Mouse (Mus musculus): ENCODE measurements at regions not wholly inside any gene's neighbourhood (a gene's known extent, or its start where the extent isn't known, plus 50 kb on each side); places are given as distances from the start of the nearest gene placed in this dataset.

- DNase-seq (ENCODE audit: low spot score), result no peak
- Histone ChIP-seq H3K9me3 (ENCODE audit: low read length) (no peaks in the 10 kb centered on the region), H3K4me2 (ENCODE audit: low read depth, low read length, poor library complexity, severe bottlenecking) (no peak overlapping the region), H3K9ac (replicated peaks; ENCODE audit: low read length, poor library complexity, severe bottlenecking) (no peak overlapping the region), H3K4me3 (ENCODE audit: low read depth, low read length) (no peak overlapping the region), H3K27me3 (ENCODE audit: insufficient read depth, low read length) (no peaks in the 10 kb centered on the region), H3K4me1 (ENCODE audit: insufficient read depth, low read length) (0 out of 2 replicates have a peak, but pooled peaks cover 4% of the 10 kb centered on the region), H3K27ac (ENCODE audit: low read depth, low read length) (no peak overlapping the region), H3K36me3 (ENCODE audit: insufficient read depth, low read length) (no peaks in the 10 kb centered on the region)
- TF ChIP-seq CTCF (IDR thresholded peaks at IDR 0.05), result no peak
- 67% methylated on average over 5 of the region's 5 CpGs for WGBS
- no peak for ATAC-seq (ENCODE audit: low FRiP score)
Observed at GRCm38 (mm10) chr1:75677695-75678094, 131.6 kb downstream of the Slc4a3 start.

- no peak for TF ChIP-seq CTCF (IDR thresholded peaks at IDR 0.05)
- WGBS, result 22% methylated on average over 4 of the region's 4 CpGs
- DNase-seq (ENCODE audit: low spot score), result no peak
- Histone ChIP-seq H3K9me3 (ENCODE audit: low read length) (no peaks in the 10 kb centered on the region), H3K4me3 (ENCODE audit: low read depth, low read length) (no peak overlapping the region), H3K4me1 (ENCODE audit: insufficient read depth, low read length) (0 out of 2 replicates have a peak, but pooled peaks cover 4% of the 10 kb centered on the region), H3K27me3 (ENCODE audit: insufficient read depth, low read length) (no peaks in the 10 kb centered on the region), H3K36me3 (ENCODE audit: insufficient read depth, low read length) (no peaks in the 10 kb centered on the region), H3K9ac (replicated peaks; ENCODE audit: low read length, poor library complexity, severe bottlenecking) (no peak overlapping the region), H3K4me2 (ENCODE audit: low read depth, low read length, poor library complexity, severe bottlenecking) (no peak overlapping the region), H3K27ac (ENCODE audit: low read depth, low read length) (no peak overlapping the region)
- ATAC-seq (ENCODE audit: low FRiP score), result no peak
Observed at GRCm38 (mm10) chr1:75678279-75678678, 132.2 kb downstream of the Slc4a3 start.

DNA sequence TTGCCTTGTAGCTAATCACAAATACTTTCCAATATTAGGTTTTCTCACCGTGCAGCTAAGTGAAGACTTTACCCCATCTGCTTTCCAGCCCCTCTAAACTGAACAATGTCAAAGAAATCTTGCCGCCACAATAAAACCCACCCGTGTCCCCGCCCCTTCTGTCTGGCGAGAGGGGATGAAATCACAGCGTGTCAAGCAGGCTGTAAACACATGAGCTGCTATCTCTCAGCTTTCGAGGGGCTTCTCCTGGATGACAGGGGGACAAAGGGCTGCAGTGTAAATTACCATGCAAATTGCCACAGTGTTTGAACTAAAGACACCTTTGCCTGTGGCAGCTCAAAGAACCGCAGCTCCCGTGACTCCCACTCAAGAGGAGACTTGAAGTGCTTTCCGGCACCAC lies 134.3 kb downstream of the Slc4a3 start:
- Histone ChIP-seq H3K4me2 (ENCODE audit: low read depth, low read length, poor library complexity, severe bottlenecking) (peak overlapping the region; percentile 9; the same call in 1 of the 2 replicates), H3K27ac (ENCODE audit: low read depth, low read length) (no peak overlapping the region), H3K9ac (replicated peaks; ENCODE audit: low read length, poor library complexity, severe bottlenecking) (no peak overlapping the region), H3K9me3 (ENCODE audit: low read length) (no peaks in the 10 kb centered on the region), H3K36me3 (ENCODE audit: insufficient read depth, low read length) (no peaks in the 10 kb centered on the region), H3K4me1 (ENCODE audit: insufficient read depth, low read length) (0 out of 2 replicates have a peak, but pooled peaks cover 4% of the 10 kb centered on the region), H3K27me3 (ENCODE audit: insufficient read depth, low read length) (no peaks in the 10 kb centered on the region), H3K4me3 (ENCODE audit: low read depth, low read length) (no peak overlapping the region)
- DNase-seq (ENCODE audit: low spot score) (no peak), ATAC-seq (ENCODE audit: low FRiP score) (no peak)
- no peak for TF ChIP-seq CTCF (IDR thresholded peaks at IDR 0.05)
- WGBS, result 14% methylated on average over 10 of the region's 10 CpGs

DNA sequence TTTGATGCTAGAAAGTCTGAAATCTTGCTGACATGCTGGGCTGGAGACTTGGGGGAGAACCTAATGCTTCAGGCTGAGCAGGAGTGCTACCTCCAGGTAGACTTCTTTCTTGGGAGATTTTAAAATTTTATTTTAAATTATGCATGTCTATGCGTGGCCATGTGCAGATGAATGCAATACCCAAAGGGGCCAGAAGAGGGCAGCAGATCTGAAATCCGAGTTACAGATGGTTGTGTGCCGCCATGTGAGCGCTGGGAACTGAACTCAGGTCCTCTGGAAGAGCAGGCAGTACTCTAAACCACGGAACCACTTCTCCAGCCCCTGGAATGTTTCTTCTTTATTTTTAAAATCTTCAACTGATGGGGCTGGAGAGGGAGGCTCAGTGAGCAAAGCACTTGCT lies 135.8 kb downstream of the Slc4a3 start:
- H3K4me1 ChIP-seq (ENCODE audit: insufficient read depth, low read length), result 0 out of 2 replicates have a peak, but pooled peaks cover 4% of the 10 kb centered on the region
- peak; percentile 35 for TF ChIP-seq CTCF (IDR thresholded peaks at IDR 0.05)
- no peaks in the 10 kb centered on the region for H3K27me3 ChIP-seq (ENCODE audit: insufficient read depth, low read length)
- H3K36me3 ChIP-seq (ENCODE audit: insufficient read depth, low read length), result no peaks in the 10 kb centered on the region
- H3K4me3 ChIP-seq (ENCODE audit: low read depth, low read length), result no peak overlapping the region
- no peak for ATAC-seq (ENCODE audit: low FRiP score)
- no peak overlapping the region for H3K27ac ChIP-seq (ENCODE audit: low read depth, low read length)
- WGBS, result 91% methylated on average over 5 of the region's 5 CpGs
- no peaks in the 10 kb centered on the region for H3K9me3 ChIP-seq (ENCODE audit: low read length)
- H3K4me2 ChIP-seq (ENCODE audit: low read depth, low read length, poor library complexity, severe bottlenecking), result no peak overlapping the region
- no peak for DNase-seq (ENCODE audit: low spot score)
- H3K9ac ChIP-seq (replicated peaks; ENCODE audit: low read length, poor library complexity, severe bottlenecking), result no peak overlapping the region

- no peak for TF ChIP-seq CTCF (IDR thresholded peaks at IDR 0.05)
- 76% methylated on average over 1 of the region's 1 CpGs for WGBS
- Histone ChIP-seq H3K27me3 (ENCODE audit: insufficient read depth, low read length) (no peaks in the 10 kb centered on the region), H3K9ac (replicated peaks; ENCODE audit: low read length, poor library complexity, severe bottlenecking) (no peak overlapping the region), H3K4me3 (ENCODE audit: low read depth, low read length) (no peak overlapping the region), H3K4me1 (ENCODE audit: insufficient read depth, low read length) (no peaks in the 10 kb centered on the region), H3K4me2 (ENCODE audit: low read depth, low read length, poor library complexity, severe bottlenecking) (no peak overlapping the region), H3K27ac (ENCODE audit: low read depth, low read length) (no peak overlapping the region), H3K9me3 (ENCODE audit: low read length) (no peaks in the 10 kb centered on the region), H3K36me3 (ENCODE audit: insufficient read depth, low read length) (no peaks in the 10 kb centered on the region)
- ATAC-seq (ENCODE audit: low FRiP score) (no peak), DNase-seq (ENCODE audit: low spot score) (peak; percentile 27)
Observed at GRCm38 (mm10) chr1:75692781-75693180, 146.7 kb downstream of the Slc4a3 start.

- peak; percentile 68 for DNase-seq (ENCODE audit: low spot score)
- H3K4me1 ChIP-seq (ENCODE audit: insufficient read depth, low read length), result no peaks in the 10 kb centered on the region
- H3K4me2 ChIP-seq (ENCODE audit: low read depth, low read length, poor library complexity, severe bottlenecking), result no peak overlapping the region
- H3K4me3 ChIP-seq (ENCODE audit: low read depth, low read length), result no peak overlapping the region
- no peaks in the 10 kb centered on the region for H3K27me3 ChIP-seq (ENCODE audit: insufficient read depth, low read length)
- no peaks in the 10 kb centered on the region for H3K36me3 ChIP-seq (ENCODE audit: insufficient read depth, low read length)
- 49% methylated on average over 12 of the region's 12 CpGs for WGBS
- H3K27ac ChIP-seq (ENCODE audit: low read depth, low read length), result no peak overlapping the region
- no peak for ATAC-seq (ENCODE audit: low FRiP score)
- no peaks in the 10 kb centered on the region for H3K9me3 ChIP-seq (ENCODE audit: low read length)
- peak; percentile 21; the same call in 1 of the 2 replicates for TF ChIP-seq CTCF (IDR thresholded peaks at IDR 0.05)
- no peak overlapping the region for H3K9ac ChIP-seq (replicated peaks; ENCODE audit: low read length, poor library complexity, severe bottlenecking)
Observed at GRCm38 (mm10) chr1:75693231-75693914, 147.3 kb downstream of the Slc4a3 start.

Measured in midbrain, postnatal 0 days (tissue).